Mouse (Mus musculus): ENCODE results near the gene Pla2g15.
"Not testable (repeated sequence)": the region's sequence is repeated elsewhere in the genome, so short reads cannot be mapped to it uniquely, and the experiment has no call there.

The Pla2g15 gene

DNA sequence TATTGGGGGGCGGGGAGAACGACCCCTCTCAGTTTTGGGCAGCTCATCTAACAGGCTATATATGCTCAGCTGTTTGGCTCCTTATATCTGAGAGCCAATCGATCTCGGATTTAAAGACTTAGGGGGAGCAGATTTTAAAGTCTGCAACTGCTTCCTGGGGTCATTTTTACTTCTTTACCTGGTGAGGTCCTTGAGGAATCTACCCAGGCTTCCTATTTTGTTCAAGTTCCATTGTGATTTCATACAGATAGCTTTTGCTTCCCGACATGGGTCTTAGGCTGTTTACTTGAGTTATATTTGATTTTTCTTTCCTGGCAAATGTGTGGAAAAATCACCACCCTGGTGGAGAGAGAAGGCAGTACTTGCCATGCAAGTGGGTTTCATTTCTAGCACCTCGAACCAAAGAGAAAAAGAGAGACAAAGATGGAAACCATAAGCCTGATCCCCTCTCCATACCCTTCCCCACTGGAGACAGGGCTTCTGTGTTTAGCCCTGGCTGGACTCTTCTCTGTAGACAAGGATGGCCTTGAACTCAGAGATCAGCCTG is 19.8 kb downstream of the Pla2g15 start:
- DNase-seq: no peak

DNA sequence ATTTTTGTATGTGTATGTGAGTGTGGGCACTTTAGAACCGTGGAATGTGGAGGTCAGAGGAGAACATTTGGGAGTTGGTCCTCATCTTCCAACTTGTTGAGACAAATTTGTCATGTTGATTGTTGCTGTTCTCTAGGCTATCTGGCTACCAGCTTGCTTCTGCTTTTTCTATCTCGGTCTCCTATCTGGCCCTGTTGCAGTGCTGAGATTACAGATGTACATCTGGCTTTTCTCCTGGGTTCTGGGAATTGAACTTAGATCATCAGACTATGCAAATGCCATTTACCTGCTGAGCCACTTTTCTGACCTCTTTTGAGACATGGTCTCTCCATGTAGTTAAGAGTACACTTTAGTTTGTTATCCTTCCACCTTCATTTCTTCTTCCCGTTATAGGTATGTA is 23.4 kb downstream of the Pla2g15 start:
- DNase-seq: no peak

DNA sequence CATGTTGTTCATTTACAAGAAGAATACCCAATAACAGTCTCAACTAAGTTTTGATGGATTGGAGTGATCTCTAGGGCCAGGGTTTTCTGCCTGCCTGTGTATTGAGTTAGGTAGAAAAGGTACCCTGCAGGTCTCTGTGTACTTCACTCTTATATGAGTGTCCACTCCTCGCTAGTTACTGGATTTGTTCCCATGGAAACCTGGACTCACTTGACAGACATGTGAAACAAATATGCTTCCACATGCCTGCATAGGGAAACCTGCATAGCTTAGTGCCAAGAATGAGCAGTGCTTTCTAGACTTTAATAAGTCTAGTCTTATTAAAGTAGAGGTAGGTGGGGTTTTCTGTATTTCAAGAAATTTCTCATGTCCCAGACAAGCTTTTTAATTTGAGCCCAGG is 26.7 kb downstream of the Pla2g15 start:
- peak; percentile 15 for DNase-seq

DNA sequence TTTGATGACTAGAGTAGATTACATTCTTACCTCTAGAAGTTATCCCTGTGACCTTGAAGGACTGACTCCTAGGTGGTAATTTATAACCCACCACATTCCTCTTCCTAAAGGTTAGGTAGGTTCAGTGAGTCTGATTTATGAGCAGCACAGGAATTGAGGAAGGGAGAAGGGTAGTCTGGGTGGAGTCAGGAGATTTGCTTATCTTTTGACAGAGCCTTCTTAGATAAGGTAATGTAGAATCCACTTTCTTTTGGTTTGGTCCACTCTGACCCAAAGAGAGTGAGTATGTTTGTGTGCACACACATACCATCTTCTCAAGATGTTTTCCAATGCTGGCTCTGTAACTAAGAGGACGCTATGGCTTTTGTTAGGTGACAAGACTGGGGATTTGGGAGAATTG is 27.4 kb downstream of the Pla2g15 start:
- no peak for DNase-seq

DNA sequence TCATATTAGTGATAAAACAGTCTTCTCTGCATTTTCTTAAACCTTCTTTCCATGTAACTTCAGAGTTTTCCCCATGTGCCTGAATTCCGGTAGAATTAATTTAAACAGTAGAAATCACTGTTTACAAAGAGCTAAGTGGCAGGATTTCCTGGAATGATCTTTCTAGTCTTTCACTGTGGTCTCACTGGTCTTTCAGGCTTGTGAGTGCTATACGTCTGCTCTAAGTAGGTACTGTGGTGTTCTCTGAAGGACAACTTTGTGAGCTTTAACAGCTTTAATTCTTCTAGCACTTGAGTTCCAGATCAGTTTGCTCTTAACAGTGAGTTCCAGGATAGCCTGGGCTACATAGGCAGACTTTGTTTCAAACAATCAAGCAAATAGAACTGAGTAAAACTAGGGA is 28.2 kb downstream of the Pla2g15 start:
- DNase-seq: no peak

DNA sequence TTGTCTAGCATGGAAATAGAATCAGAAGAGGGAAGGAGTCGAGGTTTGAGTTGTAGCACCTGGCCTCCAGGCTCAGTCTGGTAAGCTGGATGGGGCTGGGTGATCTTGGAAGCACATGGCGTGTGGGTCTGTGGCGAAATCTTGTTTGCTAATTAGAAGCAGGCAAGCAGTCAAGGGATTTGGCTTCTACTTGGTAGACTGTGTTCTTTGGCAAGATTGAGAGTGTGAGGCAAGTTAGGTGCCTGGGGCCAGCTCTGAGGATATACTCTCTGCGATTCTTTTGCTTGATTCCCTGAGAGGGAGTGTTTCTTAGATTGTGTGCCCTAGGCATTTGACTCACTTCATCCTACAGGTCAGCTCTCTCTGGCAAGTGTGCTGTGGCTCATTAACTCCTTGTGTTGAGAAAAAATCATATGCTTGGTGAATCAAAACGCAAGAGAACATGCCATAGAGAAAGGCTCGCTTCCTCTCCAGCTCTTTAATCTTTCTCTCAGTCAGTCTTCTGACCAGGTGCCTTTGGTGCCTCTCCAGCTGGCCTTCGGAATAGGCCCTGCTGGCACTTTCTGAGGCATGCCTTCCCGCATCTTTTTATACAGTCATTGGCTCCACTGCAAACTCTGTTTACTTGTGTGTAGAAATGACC is 35.5 kb downstream of the Pla2g15 start:
- DNase-seq: peak; percentile 44

DNA sequence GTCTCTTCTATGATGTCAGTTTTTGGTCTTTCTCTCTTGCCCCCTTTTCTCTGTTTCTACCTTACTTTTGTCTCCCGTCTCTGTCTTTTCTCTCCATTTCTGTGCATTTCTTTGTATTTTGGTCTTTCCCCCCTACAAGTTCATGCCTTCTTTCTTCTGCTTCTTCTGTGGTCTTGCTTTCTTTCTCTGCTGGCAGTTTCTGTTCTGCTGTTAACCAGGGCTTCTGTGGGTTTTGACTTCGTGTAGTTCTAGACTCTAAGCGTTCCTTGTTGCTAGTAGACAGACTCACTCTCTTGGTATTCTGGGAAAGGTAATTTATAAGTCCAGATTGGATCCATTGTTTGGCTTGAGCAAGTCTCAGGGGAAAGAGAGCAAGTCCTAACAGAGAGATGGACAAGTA is 36.2 kb downstream of the Pla2g15 start:
- DNase-seq: no peak

DNA sequence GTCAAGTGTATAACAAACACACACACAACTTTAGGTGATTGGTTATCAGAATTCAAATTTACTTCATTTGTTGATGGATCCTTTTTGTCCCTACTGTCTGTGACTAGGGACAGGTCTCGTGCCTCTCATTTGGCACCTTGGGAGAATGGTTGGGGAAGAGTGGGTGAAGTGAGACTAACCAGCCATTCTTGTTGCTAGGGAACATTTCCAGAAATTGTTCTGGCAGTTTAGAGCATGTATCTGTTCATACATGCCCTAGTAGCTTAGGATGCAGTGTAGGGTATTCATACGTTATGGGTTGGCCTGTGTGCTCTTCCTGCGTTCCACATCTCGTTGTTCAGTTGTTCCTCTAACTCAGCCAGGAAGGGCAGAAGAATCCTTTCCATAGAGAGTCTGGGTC is 39.0 kb downstream of the Pla2g15 start:
- DNase-seq: no peak

DNA sequence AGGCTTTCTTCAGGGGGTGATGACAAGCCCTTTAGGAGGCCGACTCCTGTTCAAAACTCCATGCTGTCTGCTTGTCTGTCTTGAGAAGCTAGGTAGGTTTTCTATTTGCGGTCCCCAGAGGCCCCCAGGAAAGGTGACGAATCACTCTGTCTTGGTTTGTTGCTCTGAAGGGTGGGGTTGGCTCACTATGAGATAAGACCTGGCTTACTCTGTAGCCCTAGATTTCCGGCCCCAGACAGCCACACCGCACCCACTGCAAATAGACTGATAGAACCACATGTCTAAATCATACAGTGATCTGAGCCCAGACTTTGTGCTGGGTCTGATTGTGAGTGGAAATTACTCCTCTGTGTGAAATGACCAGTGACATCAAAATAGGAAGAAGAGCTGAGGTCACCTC is 41.4 kb downstream of the Pla2g15 start:
- no peak for DNase-seq

DNA sequence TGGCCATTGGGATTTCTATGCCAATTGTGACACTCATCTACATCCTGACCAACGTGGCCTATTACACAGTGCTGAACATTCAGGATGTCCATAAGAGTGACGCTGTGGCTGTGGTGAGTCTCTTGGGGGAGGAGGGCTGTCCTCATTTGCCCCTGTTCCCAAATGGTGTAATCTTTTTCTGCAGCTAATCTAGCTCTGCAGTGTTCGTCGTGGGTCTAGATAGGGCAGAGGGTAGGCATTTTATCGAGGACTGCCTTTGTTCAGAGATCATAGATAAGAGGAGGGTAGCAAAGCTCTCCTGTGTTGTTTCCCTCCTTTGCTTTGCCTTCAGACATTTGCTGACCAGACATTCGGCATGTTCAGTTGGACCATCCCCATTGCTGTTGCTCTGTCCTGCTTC is 43.0 kb downstream of the Pla2g15 start:
- DNase-seq: no peak

DNA sequence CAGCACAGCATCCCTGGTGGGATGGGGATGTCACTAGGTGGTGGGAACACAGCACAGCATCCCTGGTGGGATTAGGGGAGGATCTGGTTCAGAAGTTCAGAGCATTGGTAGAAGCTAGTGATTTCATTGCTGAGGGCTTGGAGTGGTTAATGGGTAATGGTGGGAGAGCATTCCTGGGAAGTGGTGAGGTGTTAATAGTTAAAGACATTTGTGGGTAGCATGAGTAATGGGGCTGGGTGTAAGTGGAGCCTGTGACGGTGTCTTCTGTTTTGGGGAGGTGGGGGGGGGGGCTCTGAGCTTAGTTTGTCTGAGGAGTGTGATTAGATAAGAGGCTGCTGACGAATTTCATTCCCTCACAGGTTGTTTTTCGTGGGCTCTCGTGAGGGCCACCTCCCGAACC is 43.9 kb downstream of the Pla2g15 start:
- no peak for DNase-seq

DNA sequence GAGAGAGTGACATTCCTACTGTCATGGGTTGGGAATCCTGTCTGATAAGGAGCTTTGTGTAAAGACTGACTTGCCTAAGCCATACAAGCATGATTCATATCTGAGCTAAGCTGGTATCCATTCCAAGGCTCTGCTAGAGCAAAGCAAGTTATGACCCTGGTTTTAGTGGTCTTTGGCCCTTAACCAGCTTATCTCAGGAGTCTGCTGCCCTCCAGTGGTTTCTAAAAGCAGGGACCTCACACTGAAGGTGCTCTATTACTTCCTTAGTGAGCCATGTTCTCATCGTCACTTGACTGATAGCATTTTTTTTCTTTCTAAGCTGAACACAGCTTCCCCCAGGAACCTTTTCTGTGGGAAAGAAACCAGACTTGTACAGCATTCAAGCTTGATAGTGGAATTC is 48.5 kb downstream of the Pla2g15 start:
- DNase-seq: peak; percentile 70

DNA sequence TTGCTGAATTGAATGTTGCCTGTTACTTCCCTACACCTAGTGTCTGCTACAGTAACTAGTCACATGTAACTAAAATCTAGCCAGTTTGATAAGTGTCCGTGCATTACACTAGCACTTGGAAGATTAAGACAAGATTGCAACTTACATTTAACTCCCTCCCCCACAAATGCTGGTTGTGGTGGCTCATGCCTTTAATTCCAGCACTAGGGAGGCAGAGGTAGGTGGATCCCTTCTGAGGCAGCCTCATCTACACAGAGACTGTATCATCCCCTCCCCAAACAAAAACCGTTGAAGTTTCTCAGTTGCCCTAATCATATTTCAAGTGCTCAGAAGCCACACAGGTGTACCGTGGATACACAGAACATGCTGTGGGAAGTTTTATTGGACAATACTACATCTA is 49.4 kb downstream of the Pla2g15 start:
- DNase-seq: not testable (repeated sequence)

DNA sequence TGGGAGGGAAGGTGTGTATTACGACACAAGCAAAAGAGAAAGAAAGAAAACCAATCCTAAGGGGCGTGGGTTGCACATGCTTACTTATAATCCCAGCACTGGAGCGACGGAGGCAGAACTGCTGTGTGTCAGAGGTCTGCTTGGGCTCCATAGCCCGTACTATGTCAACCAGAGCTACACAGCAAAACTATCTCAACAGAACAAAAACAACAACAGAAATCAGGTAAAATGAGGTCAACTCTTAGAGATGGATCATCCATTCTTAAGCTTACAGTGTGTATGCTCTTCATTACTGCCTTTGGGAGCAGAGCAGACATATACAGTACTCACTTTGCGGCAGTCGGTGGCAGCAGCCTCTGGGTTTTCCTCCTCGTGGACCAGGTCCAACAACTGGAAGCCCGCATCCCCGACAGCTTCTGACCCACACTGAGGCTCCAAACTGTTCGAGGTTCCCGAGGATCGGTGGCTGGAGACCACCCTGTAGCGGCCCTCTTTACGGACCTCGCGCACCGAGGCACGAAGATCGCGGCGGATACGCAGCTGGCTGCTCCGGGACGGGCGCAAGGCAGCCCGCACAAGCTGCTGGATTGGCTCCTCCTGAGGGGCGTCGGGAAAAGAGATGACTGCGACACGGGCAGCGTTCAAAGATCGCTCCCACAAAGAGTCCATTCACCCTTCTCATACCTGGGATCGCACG is 60.0 kb downstream of the Pla2g15 start:
- DNase-seq: peak; percentile 6

DNA sequence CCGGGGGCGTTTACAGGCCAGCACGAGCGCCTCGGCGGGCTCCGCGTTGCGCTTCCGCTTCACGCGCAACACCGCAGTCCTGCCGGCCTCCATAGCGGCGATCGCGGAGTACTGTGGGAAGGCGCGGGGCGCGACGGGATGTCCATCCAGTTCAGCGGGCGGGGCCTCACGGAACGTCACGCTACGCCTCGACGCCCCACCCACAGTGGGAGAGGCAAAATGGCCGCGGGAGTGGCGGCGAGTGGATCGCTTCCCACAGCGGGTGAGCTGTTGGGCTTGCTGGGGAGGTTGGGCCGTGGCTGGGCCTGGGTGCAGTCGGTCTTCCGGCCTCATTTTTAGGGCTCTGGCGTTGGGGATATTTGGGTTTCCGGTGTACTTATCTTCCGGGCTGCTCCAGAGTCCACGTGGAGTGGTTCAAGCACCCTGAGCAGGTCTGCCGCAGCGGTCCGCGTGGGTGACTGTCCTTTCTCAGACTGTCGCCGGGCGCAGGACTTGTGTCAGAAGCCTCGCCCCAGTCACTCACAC is 60.7 kb downstream of the Pla2g15 start, which contains the start of the genes Slc7a6os and Prmt7:
Gene Slc7a6os (minus strand): TSS at position 115 of the 525 bp plus-strand sequence.
Gene Prmt7 (plus strand): TSS at position 116 of the 525 bp plus-strand sequence.
- DNase-seq: peak; percentile 98

DNA sequence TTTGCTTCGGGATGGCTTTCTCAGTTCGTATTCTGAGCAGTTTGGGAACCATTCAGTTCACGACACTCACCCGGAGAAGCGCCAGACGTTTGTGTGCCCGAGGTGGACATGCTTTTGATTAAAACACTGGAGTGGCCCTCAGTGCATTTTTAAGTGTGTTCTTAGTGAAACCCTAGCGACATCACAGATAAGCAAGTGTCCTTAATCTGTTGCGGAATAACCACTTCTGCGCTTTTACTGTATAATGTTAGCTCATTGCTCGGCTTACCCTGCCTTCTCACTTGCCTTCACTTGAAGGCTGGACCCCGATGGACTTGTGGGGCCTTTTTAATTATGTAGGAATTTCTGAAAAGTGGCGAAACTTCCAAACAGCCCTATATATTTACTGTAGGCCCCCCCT is 61.2 kb downstream of the Pla2g15 start:
- no peak for DNase-seq

DNA sequence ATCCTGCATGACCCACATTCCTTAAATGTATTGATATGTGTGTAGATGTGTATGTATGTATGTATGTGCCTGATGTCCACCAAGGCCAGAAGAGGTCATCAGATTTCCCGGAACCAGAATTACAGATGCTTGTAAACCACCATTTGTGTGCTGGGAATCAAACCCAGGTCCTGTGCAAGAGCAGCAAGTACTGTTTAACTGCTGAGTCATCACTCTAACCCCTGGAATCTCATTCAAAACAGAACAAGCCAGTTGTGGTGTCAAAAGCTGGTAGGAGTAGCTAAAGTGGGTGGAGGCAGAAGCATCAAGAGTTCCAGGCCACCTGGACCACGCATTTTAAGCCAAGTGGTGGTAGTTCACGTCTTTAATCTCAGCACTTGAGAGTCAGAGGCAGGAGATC is 63.8 kb downstream of the Pla2g15 start:
- no peak for DNase-seq

Measured in lung, postnatal 10 days (tissue).